Mouse (Mus musculus) heart, adult 2 months (tissue): ENCODE measurements around the gene Angptl8.
"Not testable (repeated sequence)": the region's sequence is repeated elsewhere in the genome, so short reads cannot be mapped to it uniquely, and the experiment has no call there.

ENCODE experiments used
- CTCF ChIP-seq: fragments of 200-600 bp; IDR thresholded peaks from 2 replicates; pipeline ENCODE4 v1.8.1; 2022; ENCODE audit warnings: antibody characterized with exemption, mild to moderate bottlenecking, moderate library complexity
- EP300 ChIP-seq: fragments of 200-500 bp; IDR thresholded peaks from 2 replicates; pipeline ENCODE4 v1.6.1; 2011; ENCODE audit warnings: low read depth, low read length, control low read depth; ENCODE audit not compliant: insufficient read depth
- POLR2A ChIP-seq: fragments of 200-500 bp; IDR thresholded peaks from 2 replicates; pipeline ENCODE4 v1.6.1; 2011; ENCODE audit warnings: mild to moderate bottlenecking, low read depth, low read length, control low read depth; ENCODE audit not compliant: insufficient read depth

DNA sequence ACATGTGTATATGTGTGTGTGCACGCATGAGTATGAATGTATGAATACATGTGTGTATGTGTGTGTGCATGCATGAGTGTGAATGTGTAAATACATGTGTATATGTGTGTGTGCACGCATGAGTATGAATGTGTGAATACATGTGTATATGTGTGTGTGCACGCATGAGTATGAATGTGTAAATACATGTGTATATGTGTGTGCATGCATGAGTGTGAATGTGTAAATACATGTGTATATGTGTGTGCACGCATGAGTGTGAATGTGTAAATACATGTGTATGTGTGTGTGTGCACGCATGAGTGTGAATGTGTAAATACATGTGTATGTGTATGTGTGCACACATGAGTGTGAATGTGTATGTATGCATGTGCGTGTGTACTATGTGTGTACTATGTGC lies 41.8 kb upstream of the Angptl8 start:
- TF ChIP-seq EP300, POLR2A, CTCF: not testable (repeated sequence)
